Mouse (Mus musculus) large intestine, adult 2 months (tissue): ENCODE measurements around the gene Mul1. TPM values are rescaled to one million over a fixed set of nuclear protein-coding genes. Genes with fewer than 3 reads are reported as not detected.

Experiments
- DNase-seq: peaks from one replicate; pipeline ENCODE4 v3.0.0-alpha.2; 2012; ENCODE audit warnings: low read depth, low spot score
- WGBS: fragments of 180-500 bp; shearing (Covaris S2); methylation state at CpG from one replicate; pipeline ENCODE4 v1.1.7; 2018; 5-methylcytosine and 5-hydroxymethylcytosine counted together
- polyA plus RNA-seq: library from polyadenylated mRNA; depleted of rRNA; stranded (reverse); fragments of >200 nt; gene quantifications from 2 replicates; pipeline ENCODE4 v1.2.3, GENCODE M21; 2012

Gene Mul1
- polyA plus RNA-seq, 1 experiment, result 24.1 TPM

DNA sequence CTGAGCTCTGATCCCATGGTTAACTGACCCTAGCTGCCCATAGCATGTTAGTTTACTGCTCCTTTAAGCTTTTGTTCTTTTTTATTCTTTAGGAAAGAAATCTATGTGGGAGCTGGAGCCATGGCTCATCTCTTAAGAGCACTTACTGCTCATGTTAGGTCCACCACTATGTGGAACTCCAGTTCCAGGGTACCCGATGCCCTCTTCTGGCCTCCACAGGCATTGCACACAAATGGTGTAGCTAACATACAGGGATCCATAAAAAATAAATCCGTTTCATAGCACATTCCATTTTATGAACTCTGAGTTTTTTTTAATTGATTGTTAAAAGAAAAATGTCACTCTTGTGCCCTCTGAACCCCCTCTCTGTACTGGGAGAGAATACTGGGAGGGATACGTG is 4.7 kb upstream of the Mul1 start:
- WGBS, result 45% methylated on average over 3 of the region's 3 CpGs
- no peak for DNase-seq

- WGBS, result 52% methylated on average over 8 of the region's 8 CpGs
- no peak for DNase-seq
These were observed 3.1 kb upstream of the Mul1 start for GRCm38 (mm10) chr4:138431340-138431739.

- WGBS, result 20% methylated on average over 3 of the region's 3 CpGs
These were observed 5.6 kb downstream of the Mul1 start for GRCm38 (mm10) chr4:138440062-138440461.

DNA sequence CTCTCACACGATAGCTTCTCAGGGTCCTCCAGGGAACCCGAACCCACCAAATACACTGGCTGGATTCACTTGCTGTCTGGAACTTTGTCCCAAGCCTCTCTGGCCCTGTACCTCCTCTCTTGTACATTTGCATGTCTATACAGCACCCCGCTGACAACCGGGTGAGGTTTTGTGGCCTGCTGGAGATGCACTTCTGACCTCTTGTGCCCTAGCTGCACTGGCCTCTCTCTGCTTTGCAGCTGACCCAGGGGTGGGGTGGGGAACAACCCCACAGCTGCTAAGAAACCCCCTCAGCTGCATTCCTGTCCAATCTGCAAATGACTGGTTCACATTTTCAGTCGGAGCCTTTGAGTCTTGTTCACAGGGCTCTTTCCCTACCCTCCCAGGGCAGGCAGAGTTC is 10.5 kb downstream of the Mul1 start:
- WGBS, result 33% methylated on average over 5 of the region's 5 CpGs
- no peak for DNase-seq

More at GRCm38 (mm10) chr4:138440062-138440461, 5.6 kb downstream of the Mul1 start:
- no peak for DNase-seq

DNA sequence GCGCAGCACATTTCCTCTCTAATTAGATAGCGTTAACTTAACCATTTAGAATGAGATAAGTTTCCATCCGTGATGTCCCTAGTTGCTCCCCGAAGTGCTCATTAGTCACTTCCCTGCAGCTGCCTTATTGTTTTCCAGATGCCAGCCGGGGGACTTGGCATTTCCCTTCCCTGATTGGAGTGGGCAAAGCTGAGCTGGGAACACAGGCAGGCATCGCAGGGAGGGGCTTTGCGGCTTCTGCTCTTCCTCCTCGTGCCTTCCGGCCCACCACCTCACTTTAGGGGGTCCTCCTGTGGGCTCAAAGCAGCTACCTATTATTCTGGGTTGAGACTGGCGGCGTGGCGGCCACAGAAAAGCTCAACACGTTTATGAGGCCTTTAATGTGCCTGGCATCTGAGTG is 12.5 kb downstream of the Mul1 start:
- no peak for DNase-seq
- 26% methylated on average over 13 of the region's 13 CpGs for WGBS

DNA sequence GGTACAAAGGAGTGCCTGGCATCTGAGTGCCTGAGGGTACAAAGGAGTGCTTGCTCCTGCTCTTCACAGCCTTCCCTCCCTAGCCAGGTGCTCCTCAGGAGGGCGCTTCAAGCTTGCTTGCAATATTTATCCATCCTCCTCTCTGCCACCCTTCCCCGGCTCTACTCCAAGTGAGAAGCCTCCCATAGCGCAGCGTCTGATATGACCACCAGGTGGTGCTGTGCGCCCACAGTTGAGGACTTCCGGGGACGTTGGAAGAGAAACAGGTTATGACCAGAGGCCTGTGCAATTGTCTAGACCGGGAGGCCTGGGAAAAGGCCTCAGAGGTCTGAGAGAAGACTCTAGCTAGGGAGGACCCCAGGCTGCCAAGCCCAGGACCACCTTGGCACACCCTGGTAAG is 12.9 kb downstream of the Mul1 start:
- DNase-seq, result peak; percentile 91

DNA sequence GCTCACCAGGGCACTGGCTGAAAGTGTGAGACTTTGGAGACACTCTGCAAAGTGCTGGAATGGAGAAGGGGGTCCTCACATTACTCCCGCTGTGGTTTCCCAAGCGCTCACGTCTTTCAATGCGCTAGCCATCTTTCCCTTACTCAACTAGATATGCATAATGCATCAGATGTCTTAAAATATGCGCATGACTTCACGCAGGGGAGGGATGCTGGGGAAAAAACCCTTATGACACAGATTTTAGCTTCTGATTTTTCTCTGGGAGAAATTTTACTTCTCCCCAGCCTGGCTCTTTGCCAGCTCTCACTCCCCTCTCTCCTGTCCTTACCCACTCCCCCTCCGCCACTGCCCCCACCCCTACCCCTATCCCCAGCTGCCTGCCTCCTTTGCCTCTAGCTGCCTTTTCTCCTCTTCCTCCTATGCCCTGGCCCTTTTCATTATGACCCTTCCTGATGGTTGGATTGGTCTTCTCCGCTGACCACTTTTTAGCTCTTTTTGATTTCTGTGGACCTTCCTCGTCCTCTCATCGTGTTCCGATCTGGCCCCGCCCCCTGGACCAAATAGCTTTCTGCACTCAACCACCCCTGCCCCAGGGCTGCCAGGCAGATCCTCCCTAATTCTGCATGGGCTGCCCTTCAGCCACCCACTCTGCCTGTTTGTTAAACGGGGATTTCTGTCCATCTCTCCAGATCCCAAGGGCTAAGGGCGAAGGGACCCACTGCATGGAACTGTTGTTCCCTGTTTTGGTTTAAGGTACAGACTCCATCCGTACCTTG is 13.5 kb downstream of the Mul1 start:
- DNase-seq, result no peak
- 67% methylated on average over 15 of the region's 15 CpGs for WGBS

More for the DNA sequence above, 12.9 kb downstream of the Mul1 start:
- WGBS, result under 1% methylated on average over 8 of the region's 8 CpGs

DNA sequence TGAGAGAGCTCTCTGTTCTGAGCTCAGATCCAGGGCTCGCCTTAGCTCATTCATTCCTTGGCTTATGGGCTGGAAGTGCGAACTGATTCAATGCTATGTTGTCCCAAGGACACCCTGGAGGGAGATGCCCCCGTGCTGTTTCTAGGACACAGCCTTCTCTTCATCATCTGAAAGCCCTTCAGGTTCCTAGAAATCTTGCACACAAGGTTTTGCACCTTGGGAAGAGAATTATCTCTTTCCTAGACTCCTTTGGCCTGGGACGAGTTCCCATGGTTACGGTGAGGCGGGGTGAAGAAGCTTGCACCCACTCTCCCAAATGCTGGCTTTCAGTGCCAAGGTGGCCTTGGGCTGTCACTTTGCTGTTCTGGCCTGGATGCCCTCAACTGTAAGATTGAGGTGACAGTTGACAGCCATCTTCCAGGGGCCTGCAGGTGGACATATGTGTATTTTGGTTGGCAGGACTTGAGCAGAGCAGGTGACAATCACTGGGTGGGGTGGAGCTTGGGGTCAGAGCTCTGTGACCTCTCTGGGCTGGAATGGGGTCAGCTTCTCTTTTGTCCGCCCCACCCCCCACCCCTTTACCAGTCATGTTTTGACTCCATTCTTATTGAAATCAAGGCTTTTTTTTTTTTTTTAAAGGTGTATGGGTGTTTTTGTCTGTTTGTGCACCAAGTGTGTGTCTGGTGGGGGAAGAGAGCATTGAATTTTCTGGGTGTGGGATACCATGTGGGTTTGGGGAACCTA is 14.6 kb downstream of the Mul1 start:
- 82% methylated on average over 7 of the region's 7 CpGs for WGBS
- no peak for DNase-seq

- no peak for DNase-seq
- WGBS, result 66% methylated on average over 12 of the region's 12 CpGs
These were observed 15.3 kb downstream of the Mul1 start for GRCm38 (mm10) chr4:138449636-138450314.

DNA sequence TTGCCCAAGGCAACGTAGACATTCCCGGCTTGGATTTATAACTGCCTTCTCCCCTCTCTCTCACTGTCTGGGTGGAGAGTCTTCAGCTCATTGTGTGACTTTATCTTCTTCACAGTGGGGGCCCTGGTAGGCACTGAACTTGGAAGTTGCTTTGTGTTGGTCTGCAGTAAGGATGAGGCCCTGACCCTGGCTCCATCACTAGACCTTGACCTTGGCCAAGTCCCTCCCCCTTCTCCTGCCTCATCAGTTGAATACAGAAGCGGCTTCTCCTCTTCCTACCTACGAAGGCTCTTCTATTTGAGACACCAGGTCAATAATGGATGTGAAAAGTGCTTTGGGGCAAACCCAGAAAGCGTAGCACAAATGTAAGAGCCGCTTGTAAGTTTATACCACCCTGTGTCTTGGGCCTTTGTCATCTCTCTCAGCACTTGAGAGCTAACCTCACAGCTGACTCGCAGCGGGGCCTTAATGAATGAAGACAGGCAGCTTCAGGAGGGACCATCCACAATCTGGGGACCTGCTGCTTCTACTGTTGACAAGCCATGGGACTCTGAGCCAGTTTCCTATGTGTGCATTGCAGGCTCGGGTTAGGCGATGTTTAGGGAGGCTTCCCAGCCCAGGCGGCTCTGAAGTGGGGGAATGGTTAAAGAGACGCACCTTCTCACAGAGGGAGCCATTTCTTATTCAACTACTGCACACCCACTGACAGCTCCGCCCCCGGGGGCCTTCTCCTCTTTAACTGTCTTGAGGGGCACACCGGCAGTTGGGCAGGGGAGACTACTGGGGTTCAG is 18.0 kb downstream of the Mul1 start:
- WGBS, result 70% methylated on average over 15 of the region's 15 CpGs

GRCm38 (mm10) chr4:138453097-138453752 is 18.8 kb downstream of the Mul1 start:
- 19% methylated on average over 19 of the region's 19 CpGs for WGBS
- no peak for DNase-seq

More for the DNA sequence above, 18.0 kb downstream of the Mul1 start:
- no peak for DNase-seq

GRCm38 (mm10) chr4:138453753-138454570 is 19.5 kb downstream of the Mul1 start, which contains the start of gene Camk2n1:
Gene Camk2n1 (plus strand): TSS chr4:138454314.
- 2% methylated on average over 63 of the region's 64 CpGs for WGBS
- DNase-seq, result no peak

- 1% methylated on average over 69 of the region's 78 CpGs for WGBS
- DNase-seq, result no peak
These were observed 20.2 kb downstream of the Mul1 start for GRCm38 (mm10) chr4:138454571-138455140.

DNA sequence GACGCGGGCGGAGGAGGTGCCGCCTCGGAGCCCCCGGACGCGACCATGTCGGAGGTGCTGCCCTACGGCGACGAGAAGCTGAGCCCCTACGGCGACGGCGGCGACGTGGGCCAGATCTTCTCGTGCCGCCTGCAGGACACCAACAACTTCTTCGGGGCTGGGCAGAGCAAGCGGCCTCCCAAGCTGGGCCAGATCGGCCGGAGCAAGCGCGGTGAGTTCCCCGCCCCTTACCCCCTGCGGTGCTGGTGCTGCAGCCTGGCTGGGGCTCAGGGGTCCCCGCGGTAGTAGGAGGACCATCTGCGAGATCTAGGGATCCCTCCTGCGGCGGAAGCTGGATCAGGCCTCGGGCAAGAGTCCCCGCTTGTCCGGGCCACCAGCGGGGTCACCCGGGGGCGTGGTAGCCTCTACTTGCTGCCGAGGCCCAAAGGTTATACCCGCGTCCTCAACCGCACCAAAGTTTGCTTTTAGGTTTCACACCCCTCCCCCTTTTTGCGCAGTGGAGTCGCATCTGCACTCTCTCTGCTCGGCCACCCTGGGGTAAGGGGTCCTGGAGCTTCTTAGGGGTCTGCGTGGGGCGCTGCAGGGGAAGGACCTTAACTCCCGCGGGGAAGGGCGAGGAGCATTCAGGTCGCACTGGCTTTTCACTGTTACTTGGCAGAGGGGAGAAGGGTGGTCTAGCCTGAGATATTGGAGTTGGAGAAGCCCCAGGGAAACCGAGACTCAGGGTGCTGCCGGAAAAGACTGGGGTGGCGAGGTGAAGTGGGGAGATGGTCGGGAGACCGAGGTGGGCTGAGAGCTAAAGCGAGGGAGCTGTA is 20.9 kb downstream of the Mul1 start:
- WGBS, result 1% methylated on average over 58 of the region's 58 CpGs
- no peak for DNase-seq

- 6% methylated on average over 17 of the region's 17 CpGs for WGBS
- DNase-seq, result no peak
These were observed 21.5 kb downstream of the Mul1 start for GRCm38 (mm10) chr4:138455956-138456341.

DNA sequence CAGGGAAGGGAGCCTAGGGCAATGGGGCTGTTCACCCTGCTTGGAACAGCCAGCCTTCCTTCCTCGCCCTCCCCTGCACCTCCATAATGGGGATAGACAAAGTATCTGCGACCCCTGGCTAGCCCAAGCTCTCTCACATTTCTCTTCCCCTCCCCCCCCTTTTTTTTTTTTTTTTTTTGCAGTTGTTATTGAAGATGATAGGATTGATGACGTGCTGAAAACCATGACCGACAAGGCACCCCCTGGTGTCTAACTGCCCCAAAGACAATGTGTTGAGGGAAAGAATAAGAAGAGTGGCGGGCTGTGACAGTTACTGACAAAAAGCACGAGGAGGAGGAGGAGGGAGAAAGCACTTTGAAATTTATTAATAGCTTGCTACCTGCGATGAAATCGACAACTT is 22.1 kb downstream of the Mul1 start:
- DNase-seq, result no peak
- WGBS, result 41% methylated on average over 8 of the region's 8 CpGs

DNA sequence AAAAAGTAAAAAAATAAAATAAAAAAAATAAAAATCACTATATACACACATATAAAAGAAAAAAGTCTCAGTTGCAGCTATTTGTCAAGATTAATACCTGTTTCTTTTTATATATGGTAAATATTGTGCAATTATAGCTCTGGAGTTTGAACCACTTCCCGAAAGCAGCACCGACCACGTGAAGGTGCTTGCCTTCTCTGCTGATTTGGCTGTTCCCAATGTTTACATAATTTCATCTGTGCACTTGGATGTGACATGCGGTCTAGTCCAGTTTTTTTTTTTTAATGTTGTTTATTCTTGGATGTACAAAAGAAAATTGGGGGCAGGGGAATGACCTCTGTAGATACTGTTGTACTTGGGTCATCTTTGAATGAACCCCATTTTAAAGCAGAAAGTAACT is 22.6 kb downstream of the Mul1 start:
- 34% methylated on average over 4 of the region's 4 CpGs for WGBS
- no peak for DNase-seq
